Mouse (Mus musculus) myocyte (in vitro differentiated cells): ENCODE measurements around the gene Angptl4.

Source experiments
- CEBPB ChIP-seq: IDR thresholded peaks from 2 replicates; pipeline ENCODE4 v1.6.1; 2011; ENCODE audit warnings: mild to moderate bottlenecking, moderate library complexity; ENCODE audit not compliant: poor library complexity, insufficient read depth, severe bottlenecking
- E2F4 ChIP-seq: IDR thresholded peaks from one replicate; pipeline ENCODE4 v1.6.1; 2011; ENCODE audit warnings: mild to moderate bottlenecking, control low read depth, moderate library complexity; ENCODE audit not compliant: insufficient read depth
- MAX ChIP-seq: IDR thresholded peaks from one replicate; pipeline ENCODE4 v1.6.1; 2011; ENCODE audit warnings: low read depth, mild to moderate bottlenecking, control low read depth
- MYOD1 ChIP-seq, 3 experiments: IDR thresholded peaks; one replicate each; pipeline ENCODE4 v1.6.1; 2011; ENCODE audit warnings: control low read depth in 2 of 3, low read depth in 2 of 3, mild to moderate bottlenecking in 2 of 3, moderate library complexity in 1 of 3; ENCODE audit not compliant: insufficient read length in 2 of 3, control insufficient read depth in 1 of 3
- MYOG ChIP-seq, 3 experiments: IDR thresholded peaks; one replicate each; pipeline ENCODE4 v1.6.1; 2011; ENCODE audit warnings: control low read depth in 2 of 3, low read depth in 2 of 3, mild to moderate bottlenecking in 2 of 3; ENCODE audit not compliant: insufficient read length in 2 of 3, control insufficient read depth in 1 of 3, insufficient read depth in 1 of 3
- POLR2A ChIP-seq: IDR thresholded peaks from one replicate; pipeline ENCODE4 v1.6.1; 2011; ENCODE audit warnings: low read depth, mild to moderate bottlenecking, control low read depth, moderate library complexity; ENCODE audit not compliant: insufficient read length
- POLR2AphosphoS2 ChIP-seq: IDR thresholded peaks from one replicate; pipeline ENCODE4 v1.6.1; 2011; ENCODE audit warnings: low read depth, control low read depth; ENCODE audit not compliant: insufficient read length
- REST ChIP-seq: IDR thresholded peaks from one replicate; pipeline ENCODE4 v1.6.1; 2011; ENCODE audit warnings: mild to moderate bottlenecking, control low read depth, moderate library complexity; ENCODE audit not compliant: insufficient read depth, insufficient read length
- SRF ChIP-seq: IDR thresholded peaks from one replicate; pipeline ENCODE4 v1.6.1; 2011; ENCODE audit warnings: low read depth; ENCODE audit not compliant: control insufficient read depth, insufficient read length
- TCF12 ChIP-seq: IDR thresholded peaks from one replicate; pipeline ENCODE4 v1.6.1; 2011; ENCODE audit warnings: mild to moderate bottlenecking, control low read depth; ENCODE audit not compliant: poor library complexity, insufficient read depth, severe bottlenecking
- USF1 ChIP-seq: IDR thresholded peaks from one replicate; pipeline ENCODE4 v1.6.1; 2011; ENCODE audit warnings: low read depth, mild to moderate bottlenecking, control low read depth, moderate library complexity

GRCm38 (mm10) chr17:33824084-33824996 lies 42.7 kb upstream of the Angptl4 start, which contains the start of the genes Rps28 and Ndufa7:
- TF ChIP-seq POLR2A (peak; percentile 93), POLR2AphosphoS2 (peak; percentile 97), REST (peak; percentile 56), USF1 (peak; percentile 97), MYOD1 (IDR thresholded peaks at IDR 0.05; ENCODE audit: control insufficient read depth in 1 of 3, insufficient read length in 2 of 3, low read depth in 2 of 3) (no peak), MAX (peak; percentile 64), E2F4 (no peak), CEBPB (no peak), MYOG (IDR thresholded peaks at IDR 0.05; ENCODE audit: control insufficient read depth in 1 of 3, insufficient read depth in 1 of 3, insufficient read length in 2 of 3, low read depth in 2 of 3) (no peak), TCF12 (no peak), SRF (peak; percentile 49)
